Mouse (Mus musculus) lung, adult 2 months (tissue): Measurements from ENCODE around the gene Dlg1. TPM values are rescaled to one million over a fixed set of nuclear protein-coding genes. Genes with fewer than 3 reads are reported as not detected.
A peak's percentile ranks its signal among the peaks of the same experiment; 100 is the strongest.

Experiments
- DNase-seq: peaks from one replicate; pipeline ENCODE4 v3.0.0; 2022
- H3K4me1 ChIP-seq: fragments of 200-500 bp; 2 replicates; pipeline ENCODE4 v1.6.1; 2011; ENCODE audit warnings: low read length; ENCODE audit not compliant: control insufficient read depth, insufficient read depth
- H3K4me3 ChIP-seq: fragments of 200-500 bp; replicated peaks from 2 replicates; pipeline ENCODE3; 2011; ENCODE audit warnings: low read depth, mild to moderate bottlenecking, control low read depth, low read length; ENCODE audit errors: extremely low read depth
- CTCF ChIP-seq: fragments of 200-500 bp; IDR thresholded peaks from 2 replicates; pipeline ENCODE4 v1.5.1; 2011; ENCODE audit warnings: mild to moderate bottlenecking, low read length, control low read depth; ENCODE audit not compliant: insufficient read depth
- POLR2A ChIP-seq: fragments of 200-500 bp; IDR thresholded peaks from 2 replicates; pipeline ENCODE4 v1.6.1; 2011; ENCODE audit warnings: low read depth, mild to moderate bottlenecking, control low read depth, low read length, borderline replicate concordance; ENCODE audit errors: extremely low read depth
- WGBS: fragments of 180-500 bp; shearing (Covaris S2); methylation state at CpG from one replicate; pipeline ENCODE4 v1.1.7; 2018; 5-methylcytosine and 5-hydroxymethylcytosine counted together
- polyA plus RNA-seq: library from polyadenylated mRNA; depleted of rRNA; stranded (reverse); fragments of >200 nt; gene quantifications from 2 replicates; pipeline ENCODE4 v1.2.3, GENCODE M21; 2012

The Dlg1 gene
- polyA plus RNA-seq, 1 experiment = 22.0 TPM

GRCm38 (mm10) chr16:31867736-31868135 is 204.5 kb downstream of the Dlg1 start:
- TF ChIP-seq POLR2A = no peak
- TF ChIP-seq CTCF = no peak
- Histone ChIP-seq H3K4me1 (no peaks in the 10 kb centered on the region), H3K4me3 (no peak overlapping the region)
- WGBS = 85% methylated on average over 4 of the region's 4 CpGs
- no peak for DNase-seq

GRCm38 (mm10) chr16:31873721-31874120 is 210.5 kb downstream of the Dlg1 start:
- no peak for DNase-seq
- TF ChIP-seq CTCF = no peak
- TF ChIP-seq POLR2A = no peak
- 90% methylated on average over 8 of the region's 8 CpGs for WGBS

DNA sequence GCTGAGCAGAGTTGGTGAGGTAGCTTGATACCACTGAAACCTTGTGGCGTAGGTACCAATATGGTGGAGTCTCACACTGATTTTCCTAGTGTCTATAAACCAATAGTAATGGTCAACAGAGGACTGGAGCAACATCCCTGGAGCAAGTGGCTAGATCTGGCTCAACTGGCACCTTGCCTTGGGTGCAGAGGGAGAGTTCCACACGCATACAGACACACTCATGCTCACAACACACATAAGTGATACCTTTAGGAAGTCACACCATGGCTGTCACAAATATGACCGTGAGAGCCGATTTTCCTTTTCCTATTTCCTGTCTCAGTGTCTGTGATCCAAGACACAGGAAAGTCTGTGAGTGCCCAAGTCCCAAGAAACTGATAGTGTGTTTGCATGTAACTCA is 212.1 kb downstream of the Dlg1 start:
- no peak for DNase-seq
- Histone ChIP-seq H3K4me1 (no peaks in the 10 kb centered on the region), H3K4me3 (no peak overlapping the region)
- WGBS = 76% methylated on average over 4 of the region's 4 CpGs
- TF ChIP-seq CTCF (no peak), POLR2A (no peak)

More at GRCm38 (mm10) chr16:31873721-31874120, 210.5 kb downstream of the Dlg1 start:
- Histone ChIP-seq H3K4me3 (no peak overlapping the region), H3K4me1 (no peaks in the 10 kb centered on the region)

DNA sequence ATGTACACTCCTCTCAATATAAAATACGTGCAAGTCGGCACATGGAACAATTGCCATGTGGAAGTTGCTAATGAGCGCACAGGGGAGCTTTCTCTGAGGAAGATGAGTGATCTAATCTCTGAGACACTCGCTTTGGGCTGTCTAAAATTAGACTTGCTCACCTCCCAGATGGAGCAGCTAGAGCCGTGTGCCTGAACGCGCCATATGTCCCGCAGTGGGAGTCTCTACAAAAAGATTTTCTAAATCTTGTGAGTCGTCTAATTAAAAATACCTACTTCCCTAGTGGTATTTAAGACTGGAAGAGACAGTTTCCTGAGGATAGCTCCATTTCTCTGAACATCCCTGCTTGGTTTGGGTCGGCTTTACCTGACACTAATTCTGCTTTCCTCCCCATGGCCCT is 213.1 kb downstream of the Dlg1 start:
- no peak overlapping the region for H3K4me3 ChIP-seq
- H3K4me1 ChIP-seq = no peaks in the 10 kb centered on the region
- DNase-seq = no peak
- WGBS = 72% methylated on average over 10 of the region's 10 CpGs
- no peak for TF ChIP-seq POLR2A
- no peak for TF ChIP-seq CTCF

GRCm38 (mm10) chr16:31878052-31878451 is 214.8 kb downstream of the Dlg1 start:
- Histone ChIP-seq H3K4me3 (no peak overlapping the region), H3K4me1 (no peaks in the 10 kb centered on the region)
- TF ChIP-seq CTCF = no peak
- no peak for TF ChIP-seq POLR2A
- WGBS = 57% methylated on average over 6 of the region's 6 CpGs
- no peak for DNase-seq

GRCm38 (mm10) chr16:31878573-31879257 is 215.5 kb downstream of the Dlg1 start, which contains the start of gene Meltf:
TSS of gene Meltf (plus strand) at chr16:31878810.
- DNase-seq = peak; percentile 73
- H3K4me1 ChIP-seq = no peaks in the 10 kb centered on the region
- H3K4me3 ChIP-seq = no peak within 1 kb of the TSS
- TF ChIP-seq POLR2A (no peak), CTCF (peak; percentile 72)
- 33% methylated on average over 21 of the region's 21 CpGs for WGBS

DNA sequence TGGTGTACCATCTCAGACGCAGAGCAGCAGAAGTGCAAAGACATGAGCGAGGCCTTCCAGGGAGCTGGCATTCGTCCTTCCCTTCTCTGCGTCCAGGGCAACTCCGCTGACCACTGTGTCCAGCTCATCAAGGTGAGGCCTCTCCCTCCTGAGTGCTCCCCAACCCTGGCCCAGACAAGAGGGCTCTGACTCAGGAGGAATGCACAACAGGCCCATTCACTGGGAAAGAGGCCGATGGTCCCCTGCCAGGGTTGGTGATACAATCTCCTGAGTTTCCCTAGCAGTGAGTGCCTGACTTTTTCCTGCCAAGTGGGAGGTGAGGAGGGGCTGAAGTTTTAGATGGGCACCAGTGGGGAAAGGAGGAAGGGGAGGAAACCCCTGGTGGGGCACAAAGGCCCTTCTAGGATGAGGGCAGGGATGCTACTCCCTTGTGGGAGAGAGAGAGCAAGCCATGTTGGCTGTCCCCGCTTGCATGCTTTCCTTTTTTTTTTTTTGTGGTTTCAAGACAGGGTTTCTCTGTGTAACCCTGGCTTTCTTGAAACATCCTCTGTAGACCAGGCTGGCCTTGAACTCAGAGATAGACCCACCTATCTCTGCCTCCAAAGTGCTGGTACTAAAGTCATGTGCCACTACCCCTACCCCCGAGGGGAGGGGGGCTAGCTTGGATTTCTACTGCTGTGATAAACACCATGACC is 217.1 kb downstream of the Dlg1 start:
- 82% methylated on average over 8 of the region's 8 CpGs for WGBS

DNA sequence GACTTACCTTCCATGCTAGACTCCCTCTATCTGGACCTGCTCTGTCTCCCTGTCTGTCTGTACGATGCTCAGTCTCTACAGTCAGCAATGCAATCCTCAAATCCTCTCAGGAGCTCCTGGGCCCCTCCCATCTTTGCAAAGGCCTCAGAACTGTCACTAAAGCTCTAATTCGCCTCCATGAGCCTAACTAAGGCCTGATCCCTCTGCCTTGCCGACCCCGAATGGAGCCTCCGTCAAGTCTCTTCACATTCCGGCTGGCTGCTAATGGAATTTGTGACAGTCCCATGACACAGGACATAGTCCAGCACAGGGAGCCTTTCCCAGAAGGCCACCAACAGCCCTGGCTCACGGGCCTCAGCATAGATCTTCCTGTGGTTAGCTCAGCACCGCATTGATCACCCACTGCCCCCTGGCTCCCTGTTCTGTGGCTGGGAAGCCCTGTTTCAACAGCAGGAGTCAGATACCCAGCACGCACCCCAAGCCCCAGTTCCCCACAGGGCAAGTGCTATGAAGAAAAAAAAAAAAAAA is 219.2 kb downstream of the Dlg1 start:
- Histone ChIP-seq H3K4me1 (no peaks in the 10 kb centered on the region), H3K4me3 (no peak overlapping the region)
- 86% methylated on average over 9 of the region's 9 CpGs for WGBS
- no peak for DNase-seq
- TF ChIP-seq POLR2A (no peak), CTCF (no peak)

More for the DNA sequence above, 217.1 kb downstream of the Dlg1 start:
- Histone ChIP-seq H3K4me1 (no peaks in the 10 kb centered on the region), H3K4me3 (no peak overlapping the region)
- no peak for TF ChIP-seq POLR2A
- no peak for TF ChIP-seq CTCF
- no peak for DNase-seq

DNA sequence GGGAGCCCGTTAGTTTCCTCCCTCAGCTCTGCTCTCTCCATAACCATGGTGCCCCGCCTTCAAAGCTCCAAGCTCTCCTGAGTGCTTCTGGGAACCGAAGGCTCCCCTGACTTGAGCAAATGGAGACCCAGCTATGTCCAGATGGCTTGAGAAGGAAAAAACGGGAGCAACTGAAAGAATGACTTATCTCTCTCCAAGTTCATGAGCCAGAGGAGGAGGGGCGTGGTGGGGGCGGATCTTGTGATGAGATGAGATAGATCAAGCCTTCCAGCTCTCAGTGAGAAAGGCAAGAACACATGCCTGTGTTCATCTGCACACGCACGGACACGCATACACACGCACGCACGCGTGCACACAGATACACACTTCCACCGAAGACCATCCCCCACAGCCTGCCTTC is 220.1 kb downstream of the Dlg1 start:
- 63% methylated on average over 14 of the region's 14 CpGs for WGBS

DNA sequence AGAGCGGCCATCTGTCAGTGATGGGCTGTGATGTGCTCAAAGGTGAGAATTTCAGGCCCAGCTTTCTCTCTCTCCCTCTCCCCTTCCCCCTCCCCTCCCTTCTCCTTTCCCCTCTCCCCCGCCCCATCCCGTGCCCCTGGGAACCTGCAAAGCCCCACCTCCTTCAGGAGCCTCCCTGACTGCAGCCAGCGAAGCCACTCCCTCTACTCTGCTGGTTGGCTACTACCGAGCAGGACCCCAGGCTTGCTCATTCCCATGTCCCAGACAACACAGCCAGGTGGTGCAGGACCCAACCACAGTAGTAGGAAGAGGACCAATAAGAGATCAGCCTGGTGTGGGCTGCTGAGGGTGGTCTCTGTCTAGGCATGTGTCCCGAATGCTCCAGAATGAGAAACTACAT is 220.7 kb downstream of the Dlg1 start:
- 35% methylated on average over 6 of the region's 6 CpGs for WGBS
- TF ChIP-seq CTCF = no peak
- H3K4me1 ChIP-seq = no peaks in the 10 kb centered on the region
- DNase-seq = no peak
- no peak overlapping the region for H3K4me3 ChIP-seq

More for the DNA sequence above, 220.1 kb downstream of the Dlg1 start:
- DNase-seq = no peak
- TF ChIP-seq POLR2A (no peak), CTCF (no peak)
- H3K4me3 ChIP-seq = no peak overlapping the region
- H3K4me1 ChIP-seq = no peaks in the 10 kb centered on the region
